Mouse (Mus musculus) liver, embryonic 16.5 days (tissue): Measurements from ENCODE around the gene Crebbp. TPM values are rescaled to one million over a fixed set of nuclear protein-coding genes. Genes with fewer than 3 reads are reported as not detected.
A peak's percentile ranks its signal among the peaks of the same experiment; 100 is the strongest.
"Not testable (repeated sequence)": the region's sequence is repeated elsewhere in the genome, so short reads cannot be mapped to it uniquely, and the experiment has no call there.

Source experiments
- ATAC-seq: fragments of 200-750 bp; cut with Nextera tagmentation; 2 replicates; pipeline ENCODE4 v1.8.0; 2017; ENCODE audit warnings: low read depth, mild to moderate bottlenecking, moderate number of reproducible peaks, moderate library complexity
- H3K27ac ChIP-seq: fragments of 300-500 bp; sonication (generic); 2 replicates; pipeline ENCODE4 v1.5.1; 2014; ENCODE audit warnings: mild to moderate bottlenecking, low read length
- H3K27me3 ChIP-seq: fragments of 300-500 bp; sonication (generic); 2 replicates; pipeline ENCODE4 v1.6.1; 2014; ENCODE audit warnings: low read depth, low read length, mixed read lengths; ENCODE audit not compliant: control insufficient read depth, insufficient read depth
- H3K36me3 ChIP-seq: fragments of 300-500 bp; sonication (generic); 2 replicates; pipeline ENCODE4 v1.6.1; 2014; ENCODE audit warnings: mild to moderate bottlenecking; ENCODE audit not compliant: control insufficient read depth, insufficient read depth
- H3K4me1 ChIP-seq: fragments of 300-500 bp; sonication (generic); 2 replicates; pipeline ENCODE4 v1.6.1; 2014; ENCODE audit warnings: low read depth, low read length, mixed read lengths; ENCODE audit not compliant: control insufficient read depth
- H3K4me2 ChIP-seq: fragments of 300-500 bp; sonication (generic); 2 replicates; pipeline ENCODE4 v1.6.1; 2014; ENCODE audit warnings: low read depth, low read length, mixed read lengths
- H3K4me3 ChIP-seq: fragments of 300-500 bp; sonication (generic); 2 replicates; pipeline ENCODE4 v1.5.1; 2014; ENCODE audit warnings: low read depth, mild to moderate bottlenecking, low read length
- H3K9ac ChIP-seq: fragments of 300-500 bp; sonication (generic); 2 replicates; pipeline ENCODE4 v1.6.1; 2014; ENCODE audit warnings: low read depth, low read length
- H3K9me3 ChIP-seq: fragments of 300-500 bp; sonication (generic); replicated peaks from 2 replicates; pipeline ENCODE4 v1.6.1; 2016; ENCODE audit warnings: low read length; ENCODE audit not compliant: control insufficient read depth
- WGBS: fragments of 180-500 bp; shearing (Covaris S2); extraction: QIAGEN DNeasy Blood & Tissue Kit; methylation state at CpG from one replicate; pipeline ENCODE4 v1.1.7; 2014; ENCODE audit not compliant: insufficient replicate concordance; 5-methylcytosine and 5-hydroxymethylcytosine counted together
- polyA plus RNA-seq: library from polyadenylated mRNA; unstranded; fragments of >200 nt; fragmentation: Nextera tagmentation; extraction: Ambion mirVana; gene quantifications from 2 replicates; pipeline ENCODE4 v1.2.1, GENCODE M21; 2015

The Crebbp gene
- polyA plus RNA-seq, 1 experiment from 2014 or later: 8.0 TPM

GRCm38 (mm10) chr16:4079656-4080055 lies 134.1 kb downstream of the Crebbp start:
- WGBS: 50% methylated on average over 1 of the region's 1 CpGs
- Histone ChIP-seq H3K27ac (no peak overlapping the region), H3K36me3 (peaks cover 8% of the 10 kb centered on the region), H3K9me3 (no peaks in the 10 kb centered on the region), H3K4me2 (no peak overlapping the region), H3K4me1 (peaks cover 25% of the 10 kb centered on the region), H3K27me3 (no peaks in the 10 kb centered on the region), H3K9ac (no peak overlapping the region), H3K4me3 (no peak overlapping the region)
- no peak for ATAC-seq

GRCm38 (mm10) chr16:4078302-4078701 lies 135.5 kb downstream of the Crebbp start:
- Histone ChIP-seq H3K4me1 (peaks cover 29% of the 10 kb centered on the region), H3K4me2 (peak overlapping the region; percentile 79), H3K27ac (peak overlapping the region; percentile 75; the same call in 1 of the 2 replicates), H3K4me3 (peak overlapping the region; percentile 90), H3K9ac (peak overlapping the region; percentile 84; the same call in 1 of the 2 replicates)
- WGBS: 64% methylated on average over 10 of the region's 10 CpGs
- not testable (repeated sequence) for ATAC-seq, H3K27me3 ChIP-seq, H3K36me3 ChIP-seq, H3K9me3 ChIP-seq

- H3K4me3 ChIP-seq: peak within 1 kb of the TSS; percentile 90
- ATAC-seq: peak; percentile 97
- H3K4me1 ChIP-seq: peaks cover 29% of the 10 kb centered on the region
- H3K9me3 ChIP-seq: no peaks in the 10 kb centered on the region
- H3K36me3 ChIP-seq: no peaks in the 10 kb centered on the region
- no peaks in the 10 kb centered on the region for H3K27me3 ChIP-seq
- H3K27ac ChIP-seq: peak within 1 kb of the TSS; percentile 75
- peak within 1 kb of the TSS; percentile 84 for H3K9ac ChIP-seq
- WGBS: under 1% methylated on average over 58 of the region's 58 CpGs
- H3K4me2 ChIP-seq: peak within 1 kb of the TSS; percentile 79
Measured at GRCm38 (mm10) chr16:4077384-4078061, 136.3 kb downstream of the Crebbp start, which contains the start of gene Trap1. Trap1 (minus strand) TSS chr16:4077827.

- Histone ChIP-seq H3K9me3 (no peaks in the 10 kb centered on the region), H3K36me3 (no peaks in the 10 kb centered on the region), H3K27me3 (no peaks in the 10 kb centered on the region), H3K27ac (no peak overlapping the region), H3K4me2 (no peak overlapping the region), H3K9ac (no peak overlapping the region), H3K4me3 (no peak overlapping the region), H3K4me1 (peaks cover 29% of the 10 kb centered on the region)
- ATAC-seq: no peak
- 10% methylated on average over 3 of the region's 3 CpGs for WGBS
Measured at GRCm38 (mm10) chr16:4074836-4075235, 139.0 kb downstream of the Crebbp start.

- no peak overlapping the region for H3K4me3 ChIP-seq
- 51% methylated on average over 6 of the region's 6 CpGs for whole genome bisulfite sequencing
- no peak for ATAC-seq
- H3K4me2 ChIP-seq: no peak overlapping the region
- no peaks in the 10 kb centered on the region for H3K36me3 ChIP-seq
- H3K27me3 ChIP-seq: no peaks in the 10 kb centered on the region
- H3K9me3 ChIP-seq: no peaks in the 10 kb centered on the region
- no peak overlapping the region for H3K27ac ChIP-seq
- no peak overlapping the region for H3K9ac ChIP-seq
- peaks cover 29% of the 10 kb centered on the region for H3K4me1 ChIP-seq
Measured at GRCm38 (mm10) chr16:4074297-4074696, 139.5 kb downstream of the Crebbp start.

GRCm38 (mm10) chr16:4068588-4068987 lies 145.2 kb downstream of the Crebbp start:
- Histone ChIP-seq H3K36me3 (peaks cover 20% of the 10 kb centered on the region), H3K4me1 (no peaks in the 10 kb centered on the region), H3K27ac (no peak overlapping the region), H3K9me3 (no peaks in the 10 kb centered on the region), H3K9ac (no peak overlapping the region), H3K27me3 (no peaks in the 10 kb centered on the region), H3K4me2 (no peak overlapping the region), H3K4me3 (no peak overlapping the region)
- 55% methylated on average over 8 of the region's 8 CpGs for WGBS
- ATAC-seq: 0 out of 2 replicates have a peak, but pooled peaks have one; percentile 13

- Histone ChIP-seq H3K27me3 (no peaks in the 10 kb centered on the region), H3K9ac (no peak overlapping the region), H3K9me3 (no peaks in the 10 kb centered on the region), H3K4me3 (no peak overlapping the region), H3K4me2 (no peak overlapping the region), H3K27ac (no peak overlapping the region), H3K36me3 (peaks cover 27% of the 10 kb centered on the region), H3K4me1 (no peaks in the 10 kb centered on the region)
- 74% methylated on average over 4 of the region's 4 CpGs for WGBS
- ATAC-seq: no peak
Measured at GRCm38 (mm10) chr16:4064945-4065344, 148.9 kb downstream of the Crebbp start.

- WGBS: 55% methylated on average over 3 of the region's 3 CpGs
- Histone ChIP-seq H3K4me1 (no peaks in the 10 kb centered on the region), H3K9ac (no peak overlapping the region), H3K4me3 (no peak overlapping the region), H3K4me2 (no peak overlapping the region), H3K36me3 (peaks cover 32% of the 10 kb centered on the region), H3K27ac (no peak overlapping the region), H3K9me3 (no peaks in the 10 kb centered on the region), H3K27me3 (no peaks in the 10 kb centered on the region)
- no peak for ATAC-seq
Measured at GRCm38 (mm10) chr16:4053811-4054210, 160.0 kb downstream of the Crebbp start.

GRCm38 (mm10) chr16:4052601-4053000 lies 161.2 kb downstream of the Crebbp start:
- WGBS: 84% methylated on average over 4 of the region's 4 CpGs
- Histone ChIP-seq H3K4me1 (no peaks in the 10 kb centered on the region), H3K27me3 (no peaks in the 10 kb centered on the region), H3K9ac (no peak overlapping the region), H3K9me3 (no peaks in the 10 kb centered on the region), H3K4me2 (no peak overlapping the region), H3K36me3 (peaks cover 35% of the 10 kb centered on the region), H3K4me3 (no peak overlapping the region), H3K27ac (no peak overlapping the region)
- ATAC-seq: no peak
